Comparison of ENCODE assay signal across 23 mouse cellular contexts in genomic region chr2:125178225-125178798, GRCm38 (mm10). TPM values are rescaled to one million over a fixed set of nuclear protein-coding genes. Genes with fewer than 3 reads are reported as not detected.
DNase-seq lines count a peak whose midpoint lies in the region; ATAC-seq and TF ChIP-seq lines count a peak whose summit lies in the region.
"Had no signal": no experiment of that assay in that cellular context is flagged by ENCODE, and none has a peak within 500 bp of the region (broad histone marks: within the 10 kb centered on the region; RNA-seq: fewer than 3 reads in every experiment).

No protein-coding gene starts in this region.

- WGBS in lung, postnatal 0 days, result 64% methylated on average over 7 of the region's 7 CpGs
- 75% methylated on average over 7 of the region's 7 CpGs for WGBS in kidney, adult 2 months

- H3K36me3 ChIP-seq in lung, postnatal 0 days (ENCODE audit: insufficient read depth, low read length), result no peaks in the 10 kb centered on the region
- H3K36me3 ChIP-seq in kidney, adult 2 months (ENCODE audit: control insufficient read depth, insufficient read depth, low read length), result no peaks in the 10 kb centered on the region; the same call in 1 of the 2 replicates
- H3K36me3 ChIP-seq: lung, embryonic 15.5 days; neural tube, embryonic 15.5 days had no signal

- H3K4me3 ChIP-seq in lung, postnatal 0 days (ENCODE audit: low read depth, low read length), result no peak overlapping the region
- H3K4me3 ChIP-seq in kidney, adult 2 months (ENCODE audit: insufficient read depth, low read depth, low read length), result no peak overlapping the region
- H3K4me3 ChIP-seq: lung, embryonic 15.5 days; neural tube, embryonic 15.5 days had no signal

- no peaks in the 10 kb centered on the region for H3K9me3 ChIP-seq in lung, postnatal 0 days (ENCODE audit: low read length)
- H3K9me3 ChIP-seq: lung, embryonic 15.5 days; neural tube, embryonic 15.5 days had no signal

- no peak overlapping the region for H3K27ac ChIP-seq in lung, postnatal 0 days (ENCODE audit: low read length)
- H3K27ac ChIP-seq in kidney, adult 2 months (ENCODE audit: insufficient read depth, low read depth, low read length), result no peak overlapping the region
- H3K27ac ChIP-seq: lung, embryonic 15.5 days; neural tube, embryonic 15.5 days; stomach, postnatal 0 days had no signal

- no peak for ATAC-seq in cerebellum, adult (ENCODE audit: insufficient number of reproducible peaks, low FRiP score, low TSS enrichment)
- no peak for ATAC-seq in lung, postnatal 0 days

- TF ChIP-seq EP300 in lung, postnatal 0 days (IDR thresholded peaks at IDR 0.05), result no peak

- no peaks in the 10 kb centered on the region for H3K4me1 ChIP-seq in lung, postnatal 0 days (ENCODE audit: insufficient read depth, low read depth, low read length)
- no peaks in the 10 kb centered on the region for H3K4me1 ChIP-seq in kidney, adult 2 months (ENCODE audit: control insufficient read depth, insufficient read depth, low read length)
- H3K4me1 ChIP-seq: lung, embryonic 15.5 days; neural tube, embryonic 15.5 days had no signal

- H3K9ac ChIP-seq in lung, postnatal 0 days (replicated peaks; ENCODE audit: low read depth), result no peak overlapping the region
- H3K9ac ChIP-seq: lung, embryonic 15.5 days; neural tube, embryonic 15.5 days had no signal

- TF ChIP-seq CTCF in lung, postnatal 0 days (IDR thresholded peaks at IDR 0.05), result no peak
- no peak for TF ChIP-seq CTCF in kidney, adult 2 months (conservative IDR thresholded peaks at IDR 0.05; ENCODE audit: insufficient read depth, insufficient read length, low read depth, low read length)

- H3K27me3 ChIP-seq in lung, postnatal 0 days (replicated peaks; ENCODE audit: insufficient read depth, low read length), result no peaks in the 10 kb centered on the region
- H3K27me3 ChIP-seq in kidney, adult 2 months (replicated peaks; ENCODE audit: control insufficient read depth, insufficient read depth, low read length), result no peaks in the 10 kb centered on the region
- H3K27me3 ChIP-seq: CH12.LX; lung, embryonic 15.5 days; neural tube, embryonic 15.5 days had no signal

- no peak for TF ChIP-seq POLR2A in kidney, adult 2 months (IDR thresholded peaks at IDR 0.05; ENCODE audit: low read depth, low read length)

- peak; percentile 59 to 62 for DNase-seq in cerebellum, postnatal 14 days
- peak; percentile 11 for DNase-seq in lung, postnatal 10 days
- no peak for DNase-seq in lung, postnatal 0 days (ENCODE audit: low spot score)
- peak; percentile 57 to 77 for DNase-seq in layer of hippocampus, postnatal 14 days (ENCODE audit: low spot score in 2 of 2)
- DNase-seq in telencephalon, adult 2 months (ENCODE audit: low read depth, low spot score), result peak; percentile 48
- DNase-seq in kidney, postnatal 4 days, result no peak
- no peak for DNase-seq in kidney, adult 2 months
- DNase-seq: adrenal gland, postnatal 10 days; cerebellum, adult 11 months; thymus, postnatal 4 days had no signal

- H3K4me2 ChIP-seq in lung, postnatal 0 days (replicated peaks; ENCODE audit: low read depth, low read length), result no peak overlapping the region
- H3K4me2 ChIP-seq: liver, embryonic 11.5 days; lung, embryonic 15.5 days; neural tube, embryonic 15.5 days had no signal

RNA-seq across cellular contexts. Expression of gene Slc12a1, which starts 26.0 kb away (rescaled TPM):
- 0.06 TPM in 2 replicates for polyA plus RNA-seq in lung, postnatal 0 days (2015; fragmentation: Nextera tagmentation; extraction: Ambion mirVana)
- total RNA-seq in layer of hippocampus, postnatal 14 days (2021), result under 1 TPM in 1 of 2 experiments, not detected in 1; 0.07 TPM
- 182 and 217 TPM in 2 replicates for polyA plus RNA-seq in kidney, adult 2 months (2012; rRNA removed)
- total RNA-seq: adrenal gland, postnatal 10 days; gastrocnemius, postnatal 4 days had no signal
- polyA plus RNA-seq: embryonic facial prominence, embryonic 14.5 days; heart, embryonic 14.5 days; hindbrain, embryonic 11.5 days; intestine, embryonic 14.5 days; liver, embryonic 11.5 days; lung, embryonic 15.5 days; stomach, postnatal 0 days had no signal

RNA-seq across cellular contexts. Expression of gene Ctxn2, which starts 41.8 kb away (rescaled TPM):
- polyA plus RNA-seq in lung, postnatal 0 days (2015; fragmentation: Nextera tagmentation; extraction: Ambion mirVana), result not detected in 2 replicates
- 10 to 100 TPM in 1 of 2 experiments, 1 to 10 TPM in 1; 9.4 to 10.4 TPM for total RNA-seq in layer of hippocampus, postnatal 14 days (2021)
- polyA plus RNA-seq in kidney, adult 2 months (2012; rRNA removed), result 0.13 TPM in 1 of 2 replicates, not detected in the other
- total RNA-seq: CH12.LX; common myeloid progenitor, adult 5-6 weeks; gastrocnemius, postnatal 4 days had no signal
- polyA plus RNA-seq: embryonic facial prominence, embryonic 14.5 days; heart, embryonic 14.5 days; hindbrain, embryonic 11.5 days; intestine, embryonic 14.5 days; kidney, embryonic 16.5 days; liver, embryonic 11.5 days; lung, embryonic 15.5 days had no signal

RNA-seq across cellular contexts. Expression of gene Myef2, which starts 54.9 kb away (rescaled TPM):
- 35.9 and 37.0 TPM in 2 replicates for polyA plus RNA-seq in lung, postnatal 0 days (2015; fragmentation: Nextera tagmentation; extraction: Ambion mirVana)
- total RNA-seq in layer of hippocampus, postnatal 14 days (2021), result 100 to 1,000 TPM; 111 to 115 TPM
- 3.4 and 3.9 TPM in 2 replicates for polyA plus RNA-seq in kidney, adult 2 months (2012; rRNA removed)
- total RNA-seq: CH12.LX had no signal

Comparison
In these comparisons a context has a peak if more than half of its experiments do, and no peak if none do; other contexts are left out.
1. DNase-seq: peak in cerebellum, postnatal 14 days (2 of 2), lung, postnatal 10 days (single experiment), layer of hippocampus, postnatal 14 days (2 of 2) and telencephalon, adult 2 months (single experiment); none in lung, postnatal 0 days (single experiment), kidney, postnatal 4 days (0 of 2) and kidney, adult 2 months (single experiment).
2. RNA of gene Slc12a1, which starts 26.0 kb away (polyA plus RNA-seq): 182 to 217 TPM in kidney, adult 2 months; 0.06 TPM in lung, postnatal 0 days; every median in the first group is over 100 times any median in the second.